In genomic region chr11:69325628-69326407, GRCm38 (mm10) we compare ENCODE assay signal across 8 mouse cellular contexts. TPM values are rescaled to one million over a fixed set of nuclear protein-coding genes. Genes with fewer than 3 reads are reported as not detected.
DNase-seq lines count a peak whose midpoint lies in the region; ATAC-seq lines count a peak whose summit lies in the region.

Gene Kcnab3 (plus strand): TSS chr11:69326258.

- peak; percentile 72 for ATAC-seq in intestine, embryonic 15.5 days

- peaks cover 33% of the 10 kb centered on the region for H3K4me1 ChIP-seq in intestine, embryonic 15.5 days (replicated peaks)

- peak; percentile 96 for DNase-seq in ZHBTc4 (ENCODE audit: low read depth, low spot score)
- DNase-seq in embryo, embryonic 10 days (ENCODE audit: low spot score) = peak; percentile 97
- peak; percentile 84 for DNase-seq in gastrocnemius, postnatal 14 days
- DNase-seq in left cerebral cortex, postnatal 25 days (ENCODE audit: low spot score in 2 of 2) = peak; percentile 84 to 93
- DNase-seq in mesoderm, embryonic 11.5 days (ENCODE audit: low read depth, low spot score) = peak; percentile 80
- peak; percentile 78 for DNase-seq in right cerebral cortex, postnatal 25 days
- DNase-seq in yolk sac, embryonic 10.5 days (ENCODE audit: low spot score) = peak; percentile 82

- intact Hi-C loops in gastrocnemius, postnatal 14 days (cut with DNase I; ENCODE audit: low total_unique reads) = no loop called here
- intact Hi-C loops in left cerebral cortex, postnatal 25 days (cut with DNase I) = loop anchor here (2.0 kb wide), 1 partner anchor 63 kb away; no protein-coding TSS in a partner anchor

- H3K27ac ChIP-seq in intestine, embryonic 15.5 days = peak within 1 kb of the TSS; percentile 20; the same call in 1 of the 2 replicates

- H3K4me3 ChIP-seq in intestine, embryonic 15.5 days (replicated peaks) = peak within 1 kb of the TSS; percentile 48

- no peaks in the 10 kb centered on the region for H3K9me3 ChIP-seq in intestine, embryonic 15.5 days

- WGBS in intestine, embryonic 15.5 days = 10% methylated on average over 26 of the region's 26 CpGs

- H3K4me2 ChIP-seq in intestine, embryonic 15.5 days (replicated peaks) = peak within 1 kb of the TSS; percentile 97

- H3K27me3 ChIP-seq in intestine, embryonic 15.5 days (replicated peaks) = peaks cover 5% of the 10 kb centered on the region; the same call in 1 of the 2 replicates

- no peaks in the 10 kb centered on the region; the same call in 1 of the 2 replicates for H3K36me3 ChIP-seq in intestine, embryonic 15.5 days

- H3K9ac ChIP-seq in intestine, embryonic 15.5 days = peak within 1 kb of the TSS; percentile 58

RNA-seq across cellular contexts. Expression of gene Kcnab3, which starts in this region (rescaled TPM):
- under 1 TPM; 0.18 to 0.24 TPM for total RNA-seq in gastrocnemius, postnatal 14 days (2021)
- 2.2 and 2.3 TPM in 2 replicates for polyA plus RNA-seq in intestine, embryonic 15.5 days (2015; fragmentation: Nextera tagmentation; extraction: Ambion mirVana)
- total RNA-seq in left cerebral cortex, postnatal 25 days (2021) = 10 to 100 TPM; 67.1 to 68.0 TPM

Comparison
In these comparisons a context has a peak if more than half of its experiments do, and no peak if none do; other contexts are left out.
1. Peak in every context shown above with its lines: DNase-seq, ATAC-seq, H3K4me3 ChIP-seq and H3K27ac ChIP-seq.
2. RNA of gene Kcnab3 (total RNA-seq): 67.1 to 68.0 TPM in left cerebral cortex, postnatal 25 days; 0.18 to 0.24 TPM in gastrocnemius, postnatal 14 days; every median in the first group is over 10 times any median in the second.
3. Peak in DNase-seq in gastrocnemius, postnatal 14 days; RNA of the gene not detected or under 1 TPM.